Mouse (Mus musculus) heart, embryonic 11.5 days (tissue): ENCODE results near the gene 4930558K02Rik. TPM values are rescaled to one million over a fixed set of nuclear protein-coding genes. Genes with fewer than 3 reads are reported as not detected.
A peak's percentile ranks its signal among the peaks of the same experiment; 100 is the strongest.

Experiments used
- ATAC-seq: fragments of 200-750 bp; cut with Nextera tagmentation; replicated peaks from 2 replicates; pipeline ENCODE4 v1.8.0; 2017; ENCODE audit warnings: moderate library complexity; ENCODE audit not compliant: insufficient number of reproducible peaks, low FRiP score, low TSS enrichment
- H3K27ac ChIP-seq: fragments of 300-500 bp; sonication (generic); 2 replicates; pipeline ENCODE4 v1.5.1; 2014; ENCODE audit warnings: mild to moderate bottlenecking, low read depth, low read length
- H3K27me3 ChIP-seq: fragments of 300-500 bp; sonication (generic); 2 replicates; pipeline ENCODE4 v1.6.1; 2014; ENCODE audit warnings: mild to moderate bottlenecking, low read length, mixed read lengths; ENCODE audit not compliant: control insufficient read depth, insufficient read depth
- H3K36me3 ChIP-seq: fragments of 300-500 bp; sonication (generic); 2 replicates; pipeline ENCODE4 v1.6.1; 2014; ENCODE audit warnings: mild to moderate bottlenecking, low read length, moderate library complexity, mixed read lengths; ENCODE audit not compliant: control insufficient read depth, insufficient read depth
- H3K4me1 ChIP-seq: fragments of 300-500 bp; sonication (generic); 2 replicates; pipeline ENCODE4 v1.6.1; 2014; ENCODE audit warnings: low read length; ENCODE audit not compliant: control insufficient read depth, insufficient read depth
- H3K4me2 ChIP-seq: fragments of 300-500 bp; sonication (generic); 2 replicates; pipeline ENCODE4 v1.6.1; 2014; ENCODE audit warnings: mild to moderate bottlenecking, moderate library complexity
- H3K4me3 ChIP-seq: fragments of 300-500 bp; sonication (generic); 2 replicates; pipeline ENCODE4 v1.5.1; 2014; ENCODE audit warnings: low read depth, low read length
- H3K9ac ChIP-seq: fragments of 300-500 bp; sonication (generic); 2 replicates; pipeline ENCODE4 v1.6.1; 2014; ENCODE audit warnings: mild to moderate bottlenecking, low read depth, low read length, moderate library complexity
- H3K9me3 ChIP-seq: fragments of 300-500 bp; sonication (generic); replicated peaks from 2 replicates; pipeline ENCODE4 v1.6.1; 2016; ENCODE audit warnings: low read length; ENCODE audit not compliant: control insufficient read depth
- WGBS: fragments of 180-500 bp; shearing (Covaris S2); extraction: QIAGEN DNeasy Blood & Tissue Kit; methylation state at CpG from one replicate; pipeline ENCODE4 v1.1.7; 2014; ENCODE audit not compliant: insufficient replicate concordance; 5-methylcytosine and 5-hydroxymethylcytosine counted together
- polyA plus RNA-seq: library from polyadenylated mRNA; unstranded; fragments of >200 nt; fragmentation: Nextera tagmentation; extraction: Ambion mirVana; gene quantifications from 2 replicates; pipeline ENCODE4 v1.2.1, GENCODE M21; 2014

Gene 4930558K02Rik
- polyA plus RNA-seq, 1 experiment from 2014 or later: not detected

DNA sequence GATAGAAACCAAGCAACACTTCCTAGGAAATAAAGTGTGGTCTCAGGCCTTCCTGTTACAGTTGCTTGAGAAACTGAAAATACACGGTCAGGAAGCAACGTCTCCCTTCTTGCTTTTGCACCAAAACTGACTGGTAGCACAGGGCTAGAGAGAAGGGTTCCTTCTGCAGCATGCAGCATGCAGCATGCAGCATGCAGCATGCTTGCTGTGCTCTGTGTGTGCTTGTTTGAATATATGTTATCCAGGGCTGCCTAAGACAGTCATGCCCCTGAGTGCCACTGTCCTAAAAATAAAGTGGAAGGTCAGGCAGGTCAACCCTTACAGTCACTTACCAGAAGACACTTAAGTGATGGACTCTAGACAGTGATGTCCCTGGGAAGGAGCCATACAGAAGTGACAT, 85.3 kb downstream of the 4930558K02Rik start:
- peak overlapping the region; percentile 54; the same call in 1 of the 2 replicates for H3K9ac ChIP-seq
- 39% methylated on average over 2 of the region's 2 CpGs for WGBS
- peak overlapping the region; percentile 92 for H3K27ac ChIP-seq
- H3K9me3 ChIP-seq: no peaks in the 10 kb centered on the region
- no peak overlapping the region for H3K4me3 ChIP-seq
- peak; percentile 62 for ATAC-seq
- H3K4me1 ChIP-seq: peaks cover 11% of the 10 kb centered on the region
- H3K27me3 ChIP-seq: no peaks in the 10 kb centered on the region
- H3K4me2 ChIP-seq: peak overlapping the region; percentile 24; the same call in 1 of the 2 replicates
- H3K36me3 ChIP-seq: no peaks in the 10 kb centered on the region

Other genes starting within 250 kb of the 4930558K02Rik start
- gene Fasl, start 191.1 kb downstream of the 4930558K02Rik start, polyA plus RNA-seq: not detected in 2 replicates
- gene Suco, start 103.0 kb downstream of the 4930558K02Rik start, polyA plus RNA-seq: 21.6 and 26.7 TPM in 2 replicates
- 25.8 and 29.8 TPM in 2 replicates for gene Pigc, start 10.4 kb downstream of the 4930558K02Rik start, polyA plus RNA-seq